Mouse (Mus musculus) testis, postnatal 14 days (tissue): Measurements from ENCODE around the gene Serpina3n.
A peak's percentile ranks its signal among the peaks of the same experiment; 100 is the strongest.
"Not testable (repeated sequence)": the region's sequence is repeated elsewhere in the genome, so short reads cannot be mapped to it uniquely, and the experiment has no call there.

Source experiments
- DNase-seq: peaks from one replicate; pipeline ENCODE4 v3.0.0; 2021; ENCODE audit warnings: low spot score

Serpina3n gene

DNA sequence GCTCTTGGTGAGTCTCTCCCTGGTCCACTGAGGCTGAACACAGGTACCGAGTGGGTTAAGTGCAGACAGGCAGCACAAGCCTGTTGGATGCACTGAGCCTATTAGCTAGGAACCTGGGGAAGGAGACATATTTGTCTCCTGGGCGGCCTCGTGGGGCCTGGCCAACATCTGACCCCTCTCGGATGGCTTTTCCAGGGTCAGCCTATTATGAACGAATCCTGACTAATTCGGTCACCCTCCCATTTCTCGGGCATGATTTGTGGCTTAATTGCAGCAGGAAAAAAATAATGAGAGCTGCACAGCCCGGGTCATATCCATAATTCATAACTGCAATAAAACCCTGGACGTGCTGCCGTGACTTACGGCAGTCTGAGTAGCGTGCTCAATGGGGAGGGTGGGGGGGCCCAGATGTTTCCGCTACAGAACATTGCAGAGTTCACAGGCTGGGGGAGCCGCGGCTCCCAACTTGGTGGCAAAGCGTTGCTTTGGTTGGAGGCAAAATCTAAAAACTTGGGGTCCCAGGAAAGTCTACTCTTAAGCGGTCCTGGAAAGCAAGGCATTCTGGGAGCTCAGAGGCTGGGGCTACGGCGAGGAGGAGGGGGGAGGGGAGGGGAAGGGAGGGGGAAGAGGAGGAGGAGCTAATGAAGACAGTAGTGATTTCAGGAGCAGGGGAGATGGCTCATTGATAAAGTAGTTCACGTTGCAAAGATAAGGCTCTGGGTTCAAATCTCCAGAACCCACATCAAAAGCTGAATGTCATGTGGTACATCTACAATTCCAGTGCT is 27.6 kb downstream of the Serpina3n start:
- no peak for DNase-seq

- peak; percentile 73 for DNase-seq
These were observed 33.7 kb downstream of the Serpina3n start for GRCm38 (mm10) chr12:104440087-104440760.

- DNase-seq, result peak; percentile 50
These were observed 37.2 kb downstream of the Serpina3n start for GRCm38 (mm10) chr12:104443716-104444115.

- not testable (repeated sequence) for DNase-seq
These were observed 40.5 kb downstream of the Serpina3n start for GRCm38 (mm10) chr12:104447056-104447455.

DNA sequence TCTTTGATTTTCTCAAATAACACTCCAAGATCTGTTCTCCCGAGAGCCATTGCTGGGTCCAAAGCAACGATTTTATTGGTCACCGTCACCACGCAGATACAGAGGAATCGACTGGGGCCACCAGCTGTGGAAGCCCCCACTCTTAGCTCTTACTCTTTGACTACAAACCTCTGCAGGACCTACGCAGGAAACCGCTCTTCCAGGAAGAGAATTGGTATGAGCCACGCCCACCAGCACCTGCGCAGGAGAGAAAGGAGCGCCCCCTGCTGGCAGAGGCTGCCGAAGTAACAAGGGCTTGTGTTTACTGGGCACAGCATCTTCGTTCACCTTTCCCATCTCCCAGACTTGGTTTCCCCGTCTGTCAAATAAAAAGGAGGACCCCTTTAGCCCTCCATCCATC is 41.6 kb downstream of the Serpina3n start:
- peak; percentile 74 for DNase-seq

DNA sequence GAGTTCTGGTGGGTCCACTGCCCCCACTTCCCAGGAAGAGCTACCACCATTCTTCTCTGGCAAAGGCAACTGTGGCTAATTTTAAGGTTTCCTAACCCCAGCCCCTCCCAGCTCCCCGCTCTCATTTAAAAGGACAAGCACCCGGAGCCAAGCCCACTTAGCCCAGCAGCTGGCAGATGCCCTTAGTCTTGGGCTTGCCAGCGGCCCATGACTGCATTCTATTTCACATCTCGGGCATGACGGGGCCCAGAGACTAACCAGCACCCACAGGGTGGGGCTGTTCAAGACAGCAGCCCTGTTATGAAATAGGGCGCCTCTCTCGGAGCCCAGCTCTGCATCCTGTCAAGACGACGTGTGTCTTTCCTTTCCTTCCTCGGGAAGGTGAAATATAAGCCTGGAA is 43.7 kb downstream of the Serpina3n start:
- DNase-seq, result no peak

- DNase-seq, result no peak
These were observed 46.5 kb downstream of the Serpina3n start for GRCm38 (mm10) chr12:104453002-104453401.

GRCm38 (mm10) chr12:104459377-104459776 is 52.8 kb downstream of the Serpina3n start:
- no peak for DNase-seq

DNA sequence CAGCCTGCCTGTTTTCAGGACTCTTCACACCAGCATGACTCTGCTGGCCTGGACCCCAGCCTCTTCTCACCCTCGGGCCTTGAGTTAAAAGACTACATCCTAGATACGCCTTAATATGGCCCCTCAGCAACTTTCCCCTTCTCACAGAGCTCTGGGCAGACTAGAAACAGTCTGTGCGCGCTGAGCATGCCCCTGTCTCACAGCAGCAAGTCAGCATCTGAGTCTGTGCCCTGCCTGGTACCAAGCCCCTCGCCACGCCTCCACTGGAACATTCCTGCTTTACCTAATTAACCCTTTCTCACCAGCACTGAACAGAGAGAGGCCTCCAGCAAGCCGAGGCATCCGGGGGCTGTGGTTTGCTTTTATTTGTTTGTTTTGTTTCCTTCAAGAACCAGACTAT is 54.8 kb downstream of the Serpina3n start:
- no peak for DNase-seq
